Mouse (Mus musculus): ENCODE measurements around the gene Dusp15. TPM values are rescaled to one million over a fixed set of nuclear protein-coding genes. Genes with fewer than 3 reads are reported as not detected.

The Dusp15 gene
- 10 to 100 TPM; 26.1 to 27.1 TPM for total RNA-seq (2021)
- long read RNA-seq, experiment 1, partial matches to known transcripts = 0 of 2 reads
- long read RNA-seq, experiment 1, other reads (novel, unspliced or antisense) = 1 of 2 reads
- long read RNA-seq, experiment 2, partial matches to known transcripts = 1 of 4 reads
- long read RNA-seq, experiment 2, other reads (novel, unspliced or antisense) = 0 of 4 reads

- DNase-seq (ENCODE audit: low spot score in 2 of 2) = peak; percentile 57 to 63
These were observed at the start of gene Dusp15 for GRCm38 (mm10) chr2:152951065-152951849. Gene Dusp15, minus strand, starts transcription at chr2:152951698.

GRCm38 (mm10) chr2:152997046-152997445, 45.5 kb upstream of the Dusp15 start:
- DNase-seq (ENCODE audit: low spot score in 2 of 2) = no peak

GRCm38 (mm10) chr2:152991529-152991928, 40.0 kb upstream of the Dusp15 start:
- no peak for DNase-seq (ENCODE audit: low spot score in 2 of 2)

GRCm38 (mm10) chr2:152985582-152985981, 34.1 kb upstream of the Dusp15 start:
- peak; percentile 16 to 26 for DNase-seq (ENCODE audit: low spot score in 2 of 2)

GRCm38 (mm10) chr2:152976991-152977390, 25.5 kb upstream of the Dusp15 start:
- no peak for DNase-seq (ENCODE audit: low spot score in 2 of 2)

- DNase-seq (ENCODE audit: low spot score in 2 of 2) = no peak
These were observed 14.1 kb upstream of the Dusp15 start for GRCm38 (mm10) chr2:152965555-152965954.

- peak; percentile 83 to 86 for DNase-seq (ENCODE audit: low spot score in 2 of 2)
These were observed 10.7 kb upstream of the Dusp15 start, which contains the start of gene Ttll9 for GRCm38 (mm10) chr2:152962091-152962793. Gene Ttll9, plus strand, starts transcription at chr2:152962485.

- DNase-seq (ENCODE audit: low spot score in 2 of 2) = no peak
These were observed 6.6 kb upstream of the Dusp15 start for GRCm38 (mm10) chr2:152958116-152958515.

- no peak for DNase-seq (ENCODE audit: low spot score in 2 of 2)
These were observed 587 bp upstream of the Dusp15 start for GRCm38 (mm10) chr2:152951850-152952720.

- DNase-seq (ENCODE audit: low spot score in 2 of 2) = no peak
These were observed 987 bp downstream of the Dusp15 start for GRCm38 (mm10) chr2:152950358-152951064.

- DNase-seq (ENCODE audit: low spot score in 2 of 2) = no peak
These were observed 3.0 kb downstream of the Dusp15 start for GRCm38 (mm10) chr2:152948438-152949020.

GRCm38 (mm10) chr2:152947098-152947497, 4.4 kb downstream of the Dusp15 start:
- peak; percentile 46 to 88 for DNase-seq (ENCODE audit: low spot score in 2 of 2)

GRCm38 (mm10) chr2:152944013-152944412, 7.5 kb downstream of the Dusp15 start:
- no peak for DNase-seq (ENCODE audit: low spot score in 2 of 2)

- no peak for DNase-seq (ENCODE audit: low spot score in 2 of 2)
These were observed 7.9 kb downstream of the Dusp15 start for GRCm38 (mm10) chr2:152943568-152943967.

GRCm38 (mm10) chr2:152942898-152943515, 8.5 kb downstream of the Dusp15 start:
- DNase-seq (ENCODE audit: low spot score in 2 of 2) = no peak

GRCm38 (mm10) chr2:152941776-152942175, 9.7 kb downstream of the Dusp15 start:
- no peak for DNase-seq (ENCODE audit: low spot score in 2 of 2)

- no peak for DNase-seq (ENCODE audit: low spot score in 2 of 2)
These were observed 10.4 kb downstream of the Dusp15 start for GRCm38 (mm10) chr2:152941106-152941505.

- no peak for DNase-seq (ENCODE audit: low spot score in 2 of 2)
These were observed 11.7 kb downstream of the Dusp15 start for GRCm38 (mm10) chr2:152939846-152940245.

- DNase-seq (ENCODE audit: low spot score in 2 of 2) = no peak
These were observed 17.9 kb downstream of the Dusp15 start for GRCm38 (mm10) chr2:152933614-152934013.
